Mouse (Mus musculus) cerebellum, postnatal 25 days (tissue): Measurements from ENCODE around the gene Gm8720.
"Not testable (repeated sequence)": the region's sequence is repeated elsewhere in the genome, so short reads cannot be mapped to it uniquely, and the experiment has no call there.

Source experiments
- DNase-seq, 2 experiments: peaks; one replicate each; pipeline ENCODE4 v3.0.0; 2021; ENCODE audit warnings: mixed read lengths in 2 of 2

The Gm8720 gene

GRCm38 (mm10) chr7:23067356-23067755 lies at the start of gene Gm8720:
Gene Gm8720, minus strand, starts transcription at chr7:23067456.
- DNase-seq: not testable (repeated sequence)

GRCm38 (mm10) chr7:23055240-23055639 lies 12.0 kb downstream of the Gm8720 start, which contains the start of gene Vmn1r163:
Gene Vmn1r163, plus strand, starts transcription at chr7:23055540.
- not testable (repeated sequence) for DNase-seq

GRCm38 (mm10) chr7:23019823-23020222 lies 47.4 kb downstream of the Gm8720 start, which contains the start of gene Gm4216:
Gene Gm4216, minus strand, starts transcription at chr7:23019923.
- DNase-seq: not testable (repeated sequence)
